Mouse (Mus musculus) forebrain, embryonic 13.5 days (tissue): ENCODE measurements at regions not wholly inside any gene's neighbourhood (a gene's known extent, or its start where the extent isn't known, plus 50 kb on each side); places are given as distances from the start of the nearest gene placed in this dataset.
A peak's percentile ranks its signal among the peaks of the same experiment; 100 is the strongest.

Experiments used
- ATAC-seq: fragments of 200-750 bp; cut with Nextera tagmentation; 2 replicates; pipeline ENCODE4 v1.8.0; 2017
- H3K27ac ChIP-seq: fragments of 300-500 bp; sonication (generic); 2 replicates; pipeline ENCODE4 v1.5.1; 2015; ENCODE audit warnings: inconsistent platforms, mild to moderate bottlenecking, moderate library complexity
- H3K27me3 ChIP-seq: fragments of 300-500 bp; sonication (generic); 2 replicates; pipeline ENCODE4 v1.6.1; 2015; ENCODE audit warnings: mild to moderate bottlenecking, inconsistent platforms
- H3K36me3 ChIP-seq: fragments of 300-500 bp; sonication (generic); 2 replicates; pipeline ENCODE4 v1.6.1; 2015; ENCODE audit warnings: mild to moderate bottlenecking, inconsistent platforms; ENCODE audit not compliant: poor library complexity, severe bottlenecking
- H3K4me1 ChIP-seq: fragments of 300-500 bp; sonication (generic); 2 replicates; pipeline ENCODE4 v1.6.1; 2015; ENCODE audit warnings: inconsistent platforms
- H3K4me2 ChIP-seq: fragments of 300-500 bp; sonication (generic); 2 replicates; pipeline ENCODE4 v1.6.1; 2015; ENCODE audit warnings: inconsistent platforms, mild to moderate bottlenecking, moderate library complexity
- H3K4me3 ChIP-seq: fragments of 300-500 bp; sonication (generic); 2 replicates; pipeline ENCODE4 v1.5.1; 2015; ENCODE audit warnings: mild to moderate bottlenecking, inconsistent platforms
- H3K9ac ChIP-seq: fragments of 300-500 bp; sonication (generic); 2 replicates; pipeline ENCODE4 v1.6.1; 2015; ENCODE audit warnings: mild to moderate bottlenecking, inconsistent platforms
- H3K9me3 ChIP-seq: fragments of 300-500 bp; sonication (generic); replicated peaks from 2 replicates; pipeline ENCODE4 v1.6.1; 2016; ENCODE audit warnings: inconsistent platforms
- WGBS: fragments of 180-500 bp; shearing (Covaris S2); methylation state at CpG from one replicate; pipeline ENCODE4 v1.1.7; 2015; 5-methylcytosine and 5-hydroxymethylcytosine counted together

DNA sequence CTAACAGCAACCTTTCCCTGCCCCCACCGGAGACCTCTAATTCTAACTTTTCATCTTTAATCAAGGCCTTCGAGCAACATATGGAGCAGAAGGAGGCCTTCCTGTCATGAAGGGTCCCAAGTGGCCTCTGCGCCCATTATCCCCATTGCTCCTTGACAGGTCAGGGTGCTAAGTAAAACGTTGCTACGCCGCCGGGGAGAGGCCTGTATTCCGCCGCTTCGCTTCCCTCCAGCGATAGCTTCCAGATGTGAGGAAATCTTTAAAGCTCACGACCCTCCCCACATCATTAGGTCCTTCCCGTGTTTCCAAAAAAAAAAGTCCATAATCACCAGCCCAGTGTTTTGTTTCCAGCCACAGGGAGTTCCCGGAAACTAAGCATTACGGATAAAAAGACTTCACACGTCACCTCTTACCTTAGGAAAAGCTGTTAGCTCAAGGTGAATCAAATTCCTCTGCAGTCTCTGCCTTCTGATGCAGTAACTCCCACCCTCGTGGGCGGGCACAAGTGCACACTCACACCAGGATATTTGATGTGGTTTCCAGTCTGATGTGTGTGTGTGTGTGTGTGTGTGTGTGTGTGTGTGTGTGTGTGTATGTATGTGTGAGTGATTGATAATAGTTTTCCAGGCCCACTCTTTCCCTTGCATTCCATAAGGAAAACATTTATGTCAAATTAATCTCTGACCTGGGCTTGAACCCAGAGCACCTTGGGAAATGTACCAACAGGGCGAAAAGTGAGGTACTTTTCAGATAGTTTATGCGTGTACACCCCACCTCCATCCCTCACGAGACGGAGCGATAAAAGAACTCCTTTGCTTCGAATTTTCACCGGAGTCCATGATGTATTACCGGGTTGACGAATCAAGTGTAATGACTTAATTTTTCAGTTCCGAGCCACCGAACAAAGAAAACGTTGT lies 107.5 kb downstream of the Gm45692 start:
- no peak overlapping the region for H3K4me3 ChIP-seq
- H3K4me2 ChIP-seq, result no peak overlapping the region
- no peaks in the 10 kb centered on the region for H3K36me3 ChIP-seq
- no peaks in the 10 kb centered on the region for H3K9me3 ChIP-seq
- no peaks in the 10 kb centered on the region for H3K4me1 ChIP-seq
- no peak overlapping the region for H3K27ac ChIP-seq
- 72% methylated on average over 30 of the region's 30 CpGs for WGBS
- ATAC-seq, result no peak
- no peak overlapping the region for H3K9ac ChIP-seq
- no peaks in the 10 kb centered on the region for H3K27me3 ChIP-seq

GRCm38 (mm10) chr8:26227529-26227895 lies 108.2 kb downstream of the Gm45692 start:
- WGBS, result 66% methylated on average over 5 of the region's 5 CpGs
- H3K36me3 ChIP-seq, result no peaks in the 10 kb centered on the region
- H3K4me1 ChIP-seq, result no peaks in the 10 kb centered on the region
- no peak for ATAC-seq
- H3K9ac ChIP-seq, result no peak overlapping the region
- H3K27me3 ChIP-seq, result no peaks in the 10 kb centered on the region
- H3K9me3 ChIP-seq, result no peaks in the 10 kb centered on the region
- no peak overlapping the region for H3K4me3 ChIP-seq
- no peak overlapping the region for H3K4me2 ChIP-seq
- H3K27ac ChIP-seq, result no peak overlapping the region

- H3K27ac ChIP-seq, result no peak overlapping the region
- 93% methylated on average over 8 of the region's 8 CpGs for WGBS
- no peaks in the 10 kb centered on the region; the same call in 1 of the 2 replicates for H3K9me3 ChIP-seq
- no peaks in the 10 kb centered on the region for H3K36me3 ChIP-seq
- no peak for ATAC-seq
- H3K27me3 ChIP-seq, result no peaks in the 10 kb centered on the region
- no peaks in the 10 kb centered on the region for H3K4me1 ChIP-seq
- no peak overlapping the region for H3K9ac ChIP-seq
- no peak overlapping the region for H3K4me3 ChIP-seq
- no peak overlapping the region for H3K4me2 ChIP-seq
Observed at GRCm38 (mm10) chr8:26229548-26229947, 110.2 kb downstream of the Gm45692 start.

- H3K36me3 ChIP-seq, result no peaks in the 10 kb centered on the region
- H3K27ac ChIP-seq, result no peak overlapping the region
- no peak for ATAC-seq
- no peak overlapping the region for H3K4me2 ChIP-seq
- no peak overlapping the region for H3K9ac ChIP-seq
- WGBS, result 83% methylated on average over 2 of the region's 2 CpGs
- no peaks in the 10 kb centered on the region for H3K4me1 ChIP-seq
- no peaks in the 10 kb centered on the region for H3K27me3 ChIP-seq
- no peaks in the 10 kb centered on the region; the same call in 1 of the 2 replicates for H3K9me3 ChIP-seq
- H3K4me3 ChIP-seq, result no peak overlapping the region
Observed at GRCm38 (mm10) chr8:26239075-26239474, 119.7 kb downstream of the Gm45692 start.

DNA sequence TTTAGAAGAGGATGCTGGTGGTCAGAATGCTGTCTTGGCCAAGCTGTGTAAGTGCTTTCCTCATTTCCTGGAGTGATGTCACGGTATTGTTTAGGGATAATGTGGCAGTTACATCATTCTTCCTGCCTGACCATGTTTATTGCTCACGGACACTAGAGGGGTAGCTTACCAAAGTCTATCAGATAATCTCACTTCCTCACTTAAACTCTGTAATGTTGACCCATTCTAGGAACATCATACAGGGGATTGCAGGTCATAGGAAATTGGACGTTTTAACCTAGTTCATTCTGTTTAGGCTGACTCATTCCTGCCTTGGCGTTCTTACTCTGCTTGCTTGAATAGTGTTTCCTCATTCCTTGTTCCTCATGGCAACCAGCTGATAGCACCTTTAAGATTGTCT lies 120.3 kb downstream of the Gm45692 start:
- no peak overlapping the region for H3K9ac ChIP-seq
- no peaks in the 10 kb centered on the region for H3K27me3 ChIP-seq
- H3K27ac ChIP-seq, result no peak overlapping the region
- no peaks in the 10 kb centered on the region for H3K4me1 ChIP-seq
- no peaks in the 10 kb centered on the region for H3K9me3 ChIP-seq
- H3K4me2 ChIP-seq, result no peak overlapping the region
- 77% methylated on average over 4 of the region's 4 CpGs for WGBS
- no peak for ATAC-seq
- H3K4me3 ChIP-seq, result no peak overlapping the region
- H3K36me3 ChIP-seq, result no peaks in the 10 kb centered on the region

GRCm38 (mm10) chr8:26243743-26244142 lies 124.4 kb downstream of the Gm45692 start:
- 80% methylated on average over 4 of the region's 4 CpGs for WGBS
- peak overlapping the region; percentile 25; the same call in 1 of the 2 replicates for H3K27ac ChIP-seq
- no peak overlapping the region for H3K9ac ChIP-seq
- no peaks in the 10 kb centered on the region for H3K4me1 ChIP-seq
- H3K27me3 ChIP-seq, result 0 out of 2 replicates have a peak, but pooled peaks cover 2% of the 10 kb centered on the region
- H3K4me2 ChIP-seq, result no peak overlapping the region
- no peaks in the 10 kb centered on the region for H3K36me3 ChIP-seq
- no peaks in the 10 kb centered on the region for H3K9me3 ChIP-seq
- no peak overlapping the region for H3K4me3 ChIP-seq
- ATAC-seq, result peak; percentile 38; the same call in 1 of the 2 replicates

- Histone ChIP-seq H3K4me1 (no peaks in the 10 kb centered on the region), H3K4me2 (no peak overlapping the region), H3K27me3 (0 out of 2 replicates have a peak, but pooled peaks cover 2% of the 10 kb centered on the region), H3K36me3 (no peaks in the 10 kb centered on the region), H3K9ac (no peak overlapping the region), H3K4me3 (no peak overlapping the region), H3K9me3 (no peaks in the 10 kb centered on the region), H3K27ac (no peak overlapping the region)
- 68% methylated on average over 5 of the region's 5 CpGs for WGBS
- ATAC-seq, result peak; percentile 68; the same call in 1 of the 2 replicates
Observed at GRCm38 (mm10) chr8:26244308-26244707, 125.0 kb downstream of the Gm45692 start.

DNA sequence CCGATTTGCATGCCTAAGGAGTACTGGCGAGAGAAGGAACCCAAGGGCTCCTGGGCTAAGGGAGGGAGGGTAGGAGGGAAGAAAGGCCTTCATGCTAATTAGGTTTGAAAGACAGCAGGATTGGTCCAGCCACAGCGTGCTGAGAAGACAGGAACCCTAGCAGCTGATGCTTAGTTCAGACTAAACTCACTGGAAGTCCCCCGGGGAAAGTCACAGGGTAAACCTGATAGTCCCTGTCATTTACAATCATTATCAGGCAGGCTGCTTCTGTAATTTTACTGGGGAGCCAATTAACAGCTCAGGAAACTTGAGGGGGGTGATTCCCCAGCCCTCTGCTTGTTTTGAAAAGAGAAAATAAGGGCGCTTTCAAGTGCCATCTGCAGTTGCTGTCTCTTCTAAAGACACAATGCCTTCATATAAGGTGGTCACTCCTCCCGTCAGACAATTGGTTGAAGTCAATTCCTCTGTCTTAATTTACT lies 135.9 kb downstream of the Gm45692 start:
- H3K27me3 ChIP-seq, result no peaks in the 10 kb centered on the region
- H3K36me3 ChIP-seq, result no peaks in the 10 kb centered on the region
- peak overlapping the region; percentile 75 for H3K27ac ChIP-seq
- ATAC-seq, result peak; percentile 87; the same call in 1 of the 2 replicates
- H3K4me1 ChIP-seq, result peaks cover 15% of the 10 kb centered on the region
- peak overlapping the region; percentile 32 for H3K4me2 ChIP-seq
- WGBS, result 5% methylated on average over 6 of the region's 6 CpGs
- H3K9ac ChIP-seq, result no peak overlapping the region
- peaks cover 10% of the 10 kb centered on the region for H3K9me3 ChIP-seq
- H3K4me3 ChIP-seq, result no peak overlapping the region

DNA sequence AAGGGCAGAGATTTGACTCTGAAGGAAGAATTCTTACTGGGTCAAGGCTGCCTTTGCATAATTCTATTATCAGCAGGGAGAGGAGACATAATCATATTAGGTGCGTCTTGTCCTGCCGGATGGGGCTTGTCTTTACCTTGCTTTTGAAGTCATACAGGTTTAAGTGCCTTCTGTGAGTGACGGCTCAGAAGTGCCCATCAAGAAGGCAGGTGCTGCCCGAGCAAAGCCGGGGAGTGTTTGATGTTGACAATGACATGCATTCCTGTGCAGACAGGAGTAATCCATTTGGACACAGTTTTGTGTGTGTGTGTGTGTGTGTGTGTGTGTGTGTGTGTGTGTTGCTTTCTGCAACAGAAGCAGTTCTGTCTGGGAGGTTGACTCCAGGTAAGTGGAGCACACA lies 141.0 kb downstream of the Gm45692 start:
- Histone ChIP-seq H3K9ac (no peak overlapping the region), H3K9me3 (no peaks in the 10 kb centered on the region; the same call in 1 of the 2 replicates), H3K4me3 (no peak overlapping the region), H3K36me3 (no peaks in the 10 kb centered on the region), H3K4me2 (no peak overlapping the region), H3K27me3 (no peaks in the 10 kb centered on the region), H3K27ac (no peak overlapping the region), H3K4me1 (peaks cover 24% of the 10 kb centered on the region)
- no peak for ATAC-seq
- 63% methylated on average over 5 of the region's 5 CpGs for WGBS

DNA sequence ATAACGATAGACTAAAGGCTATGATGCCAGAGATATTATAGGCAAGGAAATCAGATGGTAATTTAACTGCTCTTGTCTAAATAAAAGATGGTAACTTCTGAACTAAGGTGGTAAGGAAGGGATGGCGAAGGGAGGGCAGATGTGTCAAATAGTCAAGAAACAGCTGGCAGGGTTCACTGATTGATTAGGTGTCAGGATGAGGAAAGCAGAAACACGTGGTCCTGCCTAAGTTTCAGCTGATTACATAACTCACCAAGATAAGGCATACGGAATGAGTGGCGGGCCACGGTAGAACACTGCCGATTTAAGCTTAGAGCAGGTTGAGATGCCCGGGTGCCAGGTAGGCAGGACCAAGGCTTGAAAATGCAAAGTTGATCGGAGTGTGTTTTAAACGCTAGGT lies 143.2 kb downstream of the Gm45692 start:
- Histone ChIP-seq H3K36me3 (no peaks in the 10 kb centered on the region), H3K4me2 (no peak overlapping the region), H3K27ac (no peak overlapping the region), H3K9me3 (no peaks in the 10 kb centered on the region), H3K9ac (no peak overlapping the region), H3K4me3 (no peak overlapping the region), H3K4me1 (peaks cover 40% of the 10 kb centered on the region), H3K27me3 (no peaks in the 10 kb centered on the region)
- 98% methylated on average over 10 of the region's 10 CpGs for WGBS
- ATAC-seq, result no peak

- H3K4me2 ChIP-seq, result peak overlapping the region; percentile 11
- H3K4me1 ChIP-seq, result peaks cover 63% of the 10 kb centered on the region
- no peaks in the 10 kb centered on the region for H3K9me3 ChIP-seq
Observed at GRCm38 (mm10) chr8:26264869-26265321, 145.6 kb downstream of the Gm45692 start.

GRCm38 (mm10) chr8:26265366-26265765 lies 146.0 kb downstream of the Gm45692 start:
- WGBS, result 7% methylated on average over 8 of the region's 8 CpGs
- no peaks in the 10 kb centered on the region for H3K36me3 ChIP-seq
- no peak overlapping the region for H3K9ac ChIP-seq
- H3K4me1 ChIP-seq, result peaks cover 63% of the 10 kb centered on the region
- no peaks in the 10 kb centered on the region for H3K27me3 ChIP-seq
- H3K4me3 ChIP-seq, result no peak overlapping the region
- H3K9me3 ChIP-seq, result no peaks in the 10 kb centered on the region
- peak overlapping the region; percentile 79 for H3K27ac ChIP-seq
- H3K4me2 ChIP-seq, result peak overlapping the region; percentile 11
- ATAC-seq, result peak; percentile 42

More at GRCm38 (mm10) chr8:26264869-26265321, 145.6 kb downstream of the Gm45692 start:
- ATAC-seq, result peak; percentile 78
- Histone ChIP-seq H3K9ac (no peak overlapping the region), H3K27ac (peak overlapping the region; percentile 79), H3K4me3 (no peak overlapping the region), H3K27me3 (no peaks in the 10 kb centered on the region), H3K36me3 (no peaks in the 10 kb centered on the region)
- WGBS, result 6% methylated on average over 11 of the region's 11 CpGs
